Mouse (Mus musculus): ENCODE measurements around the gene Ogfod3. TPM values are rescaled to one million over a fixed set of nuclear protein-coding genes. Genes with fewer than 3 reads are reported as not detected.
A peak's percentile ranks its signal among the peaks of the same experiment; 100 is the strongest.

The Ogfod3 gene
- polyA plus RNA-seq, 1 experiment from 2014 or later: 29.1 TPM

DNA sequence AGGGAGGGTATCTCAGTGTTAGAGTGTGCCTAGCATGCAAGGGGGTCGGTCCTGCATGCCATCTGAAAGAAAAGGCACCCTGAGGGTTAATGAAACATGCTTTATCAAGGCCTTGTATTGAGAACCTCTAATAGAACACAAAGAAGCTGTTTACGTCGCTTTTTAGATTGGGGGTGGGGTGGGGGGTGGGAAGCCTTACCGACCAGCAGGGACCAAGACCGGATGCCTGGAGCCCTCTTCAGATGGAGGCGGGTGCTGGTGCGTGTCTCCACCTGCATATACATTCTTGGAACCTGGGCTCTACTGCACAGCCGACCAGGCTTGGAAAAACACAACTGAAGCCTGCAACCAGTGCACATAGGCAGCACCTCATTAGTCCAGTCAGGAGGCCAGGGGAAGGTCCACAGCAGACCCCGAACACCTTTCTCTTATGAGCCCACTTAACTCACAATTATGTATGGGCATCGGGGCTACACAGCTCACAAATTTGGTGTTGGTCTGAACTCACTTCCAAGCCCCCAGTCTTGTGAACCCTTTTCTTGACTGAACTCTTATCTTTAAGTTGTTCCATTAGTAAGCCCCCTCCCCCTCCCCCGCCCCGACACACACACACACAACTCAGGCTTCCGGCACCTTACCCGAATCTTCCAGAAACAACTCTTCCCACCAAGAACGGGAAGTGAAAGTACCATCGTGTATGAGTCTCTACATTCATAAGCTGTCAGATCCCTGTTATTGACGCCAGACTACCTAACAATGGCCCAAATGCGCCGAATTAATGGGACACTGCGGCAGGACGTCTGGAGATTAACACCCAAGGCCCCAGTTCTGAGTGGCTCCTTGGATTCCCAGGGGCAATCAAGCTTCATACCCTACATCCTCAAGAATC, 23.9 kb upstream of the Ogfod3 start:
- 25% methylated on average over 21 of the region's 21 CpGs for WGBS
- Histone ChIP-seq H3K4me3 (peak overlapping the region; percentile 71), H3K27me3 (ENCODE audit: insufficient read depth, poor library complexity, severe bottlenecking) (no peaks in the 10 kb centered on the region), H3K27ac (peak overlapping the region; percentile 86), H3K4me1 (peaks cover 33% of the 10 kb centered on the region), H3K36me3 (peaks cover 37% of the 10 kb centered on the region), H3K9me3 (no peaks in the 10 kb centered on the region)
- DNase-seq (ENCODE audit: low spot score): no peak

DNA sequence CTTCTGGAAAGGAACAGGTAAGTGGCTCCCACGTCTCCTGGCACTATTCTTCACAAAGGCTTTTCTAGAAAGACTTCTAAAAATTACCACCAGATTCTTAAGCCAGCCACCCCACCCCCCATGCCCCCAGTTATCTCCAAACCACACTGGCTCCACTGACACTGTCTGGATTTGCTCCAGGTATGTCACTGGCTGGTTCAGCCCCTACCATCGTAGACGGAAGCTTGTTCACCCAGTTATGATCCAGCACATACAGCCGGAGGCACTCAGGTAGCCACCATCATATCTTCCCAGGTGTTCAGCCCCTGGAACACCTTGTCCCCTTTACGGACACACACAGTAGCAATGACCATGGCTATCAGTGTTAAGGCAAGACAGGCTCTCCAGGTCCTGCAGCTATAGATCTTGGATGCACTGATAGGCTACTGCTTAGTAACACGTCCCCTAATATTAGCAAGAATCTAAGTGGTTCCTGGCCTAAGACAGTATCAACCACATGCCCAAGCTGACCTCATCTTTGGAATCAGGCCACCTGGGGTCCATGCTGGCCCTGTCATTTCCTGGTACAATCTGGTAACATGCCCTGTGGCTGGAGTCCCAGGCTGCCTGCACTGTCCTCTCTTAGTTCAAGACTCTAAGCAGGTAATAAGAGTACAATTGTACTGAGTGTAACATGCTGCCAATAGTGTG, 17.0 kb upstream of the Ogfod3 start:
- no peaks in the 10 kb centered on the region for H3K4me1 ChIP-seq
- no peak overlapping the region for H3K27ac ChIP-seq
- WGBS: 85% methylated on average over 6 of the region's 6 CpGs
- no peaks in the 10 kb centered on the region for H3K27me3 ChIP-seq (ENCODE audit: insufficient read depth, poor library complexity, severe bottlenecking)
- H3K9me3 ChIP-seq: no peaks in the 10 kb centered on the region
- DNase-seq (ENCODE audit: low spot score): no peak
- no peak overlapping the region for H3K4me3 ChIP-seq
- H3K36me3 ChIP-seq: peaks cover 92% of the 10 kb centered on the region

- WGBS: 85% methylated on average over 5 of the region's 5 CpGs
- Histone ChIP-seq H3K4me1 (no peaks in the 10 kb centered on the region), H3K36me3 (peaks cover 92% of the 10 kb centered on the region), H3K27ac (no peak overlapping the region), H3K4me3 (no peak overlapping the region), H3K27me3 (ENCODE audit: insufficient read depth, poor library complexity, severe bottlenecking) (no peaks in the 10 kb centered on the region), H3K9me3 (no peaks in the 10 kb centered on the region)
- DNase-seq (ENCODE audit: low spot score): no peak
Measured at GRCm38 (mm10) chr11:121220771-121221170, 16.3 kb upstream of the Ogfod3 start.

GRCm38 (mm10) chr11:121219776-121220175, 15.3 kb upstream of the Ogfod3 start:
- H3K27ac ChIP-seq: no peak overlapping the region
- peaks cover 88% of the 10 kb centered on the region for H3K36me3 ChIP-seq
- H3K4me3 ChIP-seq: no peak overlapping the region
- H3K9me3 ChIP-seq: no peaks in the 10 kb centered on the region
- no peak for DNase-seq (ENCODE audit: low spot score)
- H3K27me3 ChIP-seq (ENCODE audit: insufficient read depth, poor library complexity, severe bottlenecking): no peaks in the 10 kb centered on the region
- H3K4me1 ChIP-seq: no peaks in the 10 kb centered on the region
- WGBS: 87% methylated on average over 11 of the region's 11 CpGs

GRCm38 (mm10) chr11:121216831-121217230, 12.3 kb upstream of the Ogfod3 start:
- Histone ChIP-seq H3K9me3 (no peaks in the 10 kb centered on the region), H3K27ac (no peak overlapping the region), H3K36me3 (peaks cover 68% of the 10 kb centered on the region), H3K4me3 (no peak overlapping the region), H3K4me1 (no peaks in the 10 kb centered on the region), H3K27me3 (ENCODE audit: insufficient read depth, poor library complexity, severe bottlenecking) (no peaks in the 10 kb centered on the region)
- WGBS: 94% methylated on average over 3 of the region's 3 CpGs
- DNase-seq (ENCODE audit: low spot score): no peak

- H3K27ac ChIP-seq: peak overlapping the region; percentile 91
- DNase-seq (ENCODE audit: low spot score): no peak
- peaks cover 9% of the 10 kb centered on the region; the same call in 1 of the 2 replicates for H3K36me3 ChIP-seq
- peak overlapping the region; percentile 72 for H3K4me3 ChIP-seq
- no peaks in the 10 kb centered on the region for H3K27me3 ChIP-seq (ENCODE audit: insufficient read depth, poor library complexity, severe bottlenecking)
- H3K4me1 ChIP-seq: peaks cover 14% of the 10 kb centered on the region
- H3K9me3 ChIP-seq: no peaks in the 10 kb centered on the region
- 0% methylated on average over 5 of the region's 5 CpGs for WGBS
Measured at GRCm38 (mm10) chr11:121203859-121204160, 701 bp downstream of the Ogfod3 start.

DNA sequence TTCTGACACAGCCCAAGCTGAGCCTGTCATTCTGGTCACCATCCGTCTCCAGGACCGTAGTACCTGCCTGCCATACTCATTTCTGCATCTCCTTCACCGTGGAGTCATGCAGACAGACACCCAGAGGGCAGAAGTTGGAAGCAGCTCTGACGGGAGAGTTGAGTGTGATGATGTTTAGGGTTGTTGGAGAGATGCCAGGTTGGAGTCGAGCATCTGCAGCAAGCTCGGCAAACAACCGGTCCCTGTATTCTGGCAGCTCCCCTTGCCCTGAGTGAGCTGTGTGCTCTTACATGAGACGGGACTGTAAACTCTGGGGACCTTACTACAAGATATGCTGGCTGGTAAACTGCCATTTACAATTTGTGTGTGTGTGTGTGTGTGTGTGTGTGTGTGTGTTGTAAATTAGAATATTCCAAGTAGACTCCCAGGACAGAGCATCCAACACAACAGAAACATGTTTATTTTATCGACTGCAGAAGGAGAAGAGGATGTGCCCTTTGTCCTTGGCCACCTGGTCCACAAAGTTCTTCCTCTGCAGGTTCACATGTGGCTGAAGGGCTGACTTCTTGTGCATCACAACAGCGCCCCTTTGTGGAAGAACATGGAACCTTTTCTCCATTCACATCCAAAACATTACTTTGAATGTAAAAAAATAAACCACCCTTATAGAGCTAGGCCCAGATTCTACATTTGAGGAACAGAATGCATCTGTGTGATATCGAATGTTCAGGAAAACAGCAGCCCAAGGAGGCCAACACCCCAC, 2.9 kb downstream of the Ogfod3 start:
- DNase-seq (ENCODE audit: low spot score): no peak
- H3K4me3 ChIP-seq: no peak overlapping the region
- no peaks in the 10 kb centered on the region for H3K36me3 ChIP-seq
- peaks cover 14% of the 10 kb centered on the region for H3K4me1 ChIP-seq
- no peaks in the 10 kb centered on the region for H3K27me3 ChIP-seq (ENCODE audit: insufficient read depth, poor library complexity, severe bottlenecking)
- H3K9me3 ChIP-seq: no peaks in the 10 kb centered on the region
- WGBS: 60% methylated on average over 11 of the region's 11 CpGs
- H3K27ac ChIP-seq: no peak overlapping the region

- Histone ChIP-seq H3K4me1 (peaks cover 14% of the 10 kb centered on the region), H3K36me3 (0 out of 2 replicates have a peak, but pooled peaks cover 5% of the 10 kb centered on the region), H3K4me3 (no peak overlapping the region), H3K27ac (no peak overlapping the region), H3K27me3 (ENCODE audit: insufficient read depth, poor library complexity, severe bottlenecking) (no peaks in the 10 kb centered on the region), H3K9me3 (no peaks in the 10 kb centered on the region)
- WGBS: 85% methylated on average over 6 of the region's 6 CpGs
- DNase-seq (ENCODE audit: low spot score): no peak
Measured at GRCm38 (mm10) chr11:121200781-121201180, 3.7 kb downstream of the Ogfod3 start.

- Histone ChIP-seq H3K36me3 (0 out of 2 replicates have a peak, but pooled peaks cover 7% of the 10 kb centered on the region), H3K9me3 (no peaks in the 10 kb centered on the region), H3K27me3 (ENCODE audit: insufficient read depth, poor library complexity, severe bottlenecking) (no peaks in the 10 kb centered on the region), H3K4me1 (peaks cover 9% of the 10 kb centered on the region), H3K27ac (no peak overlapping the region), H3K4me3 (no peak overlapping the region)
- no peak for DNase-seq (ENCODE audit: low spot score)
- WGBS: 80% methylated on average over 4 of the region's 4 CpGs
Measured at GRCm38 (mm10) chr11:121199851-121200250, 4.7 kb downstream of the Ogfod3 start.

- Histone ChIP-seq H3K4me3 (no peak overlapping the region), H3K27ac (no peak overlapping the region)
- 52% methylated on average over 2 of the region's 2 CpGs for WGBS
Measured at GRCm38 (mm10) chr11:121198622-121199021, 5.9 kb downstream of the Ogfod3 start.

GRCm38 (mm10) chr11:121193415-121193814, 11.1 kb downstream of the Ogfod3 start:
- Histone ChIP-seq H3K4me1 (no peaks in the 10 kb centered on the region), H3K36me3 (0 out of 2 replicates have a peak, but pooled peaks cover 8% of the 10 kb centered on the region), H3K9me3 (no peaks in the 10 kb centered on the region), H3K4me3 (no peak overlapping the region), H3K27me3 (ENCODE audit: insufficient read depth, poor library complexity, severe bottlenecking) (no peaks in the 10 kb centered on the region), H3K27ac (no peak overlapping the region)
- DNase-seq (ENCODE audit: low spot score): no peak
- WGBS: 75% methylated on average over 3 of the region's 3 CpGs

More at GRCm38 (mm10) chr11:121198622-121199021, 5.9 kb downstream of the Ogfod3 start:
- Histone ChIP-seq H3K9me3 (no peaks in the 10 kb centered on the region), H3K4me1 (peaks cover 1% of the 10 kb centered on the region), H3K27me3 (ENCODE audit: insufficient read depth, poor library complexity, severe bottlenecking) (no peaks in the 10 kb centered on the region), H3K36me3 (0 out of 2 replicates have a peak, but pooled peaks cover 8% of the 10 kb centered on the region)
- DNase-seq (ENCODE audit: low spot score): no peak

GRCm38 (mm10) chr11:121192742-121193141, 11.8 kb downstream of the Ogfod3 start:
- Histone ChIP-seq H3K4me3 (no peak overlapping the region), H3K9me3 (no peaks in the 10 kb centered on the region), H3K36me3 (0 out of 2 replicates have a peak, but pooled peaks cover 8% of the 10 kb centered on the region), H3K27ac (no peak overlapping the region), H3K4me1 (no peaks in the 10 kb centered on the region), H3K27me3 (ENCODE audit: insufficient read depth, poor library complexity, severe bottlenecking) (no peaks in the 10 kb centered on the region)
- 57% methylated on average over 2 of the region's 2 CpGs for WGBS
- no peak for DNase-seq (ENCODE audit: low spot score)
